Mouse (Mus musculus) MEL (cell line): Measurements from ENCODE around the gene Atxn7l3. TPM values are rescaled to one million over a fixed set of nuclear protein-coding genes. Genes with fewer than 3 reads are reported as not detected.

ENCODE experiments used
- DNase-seq: peaks from one replicate; pipeline ENCODE4 v3.0.0; 2011; ENCODE audit warnings: low read depth, low spot score
- H3K27ac ChIP-seq: 2 replicates; pipeline ENCODE4 v1.5.1; 2012; ENCODE audit warnings: low read depth, mild to moderate bottlenecking, control low read depth, low read length, moderate library complexity; ENCODE audit not compliant: control insufficient read depth
- H3K27me3 ChIP-seq, 2 experiments: fragments of 150-350 bp in 1 of 2; sonication (generic) in 1 of 2; 2 replicates each; pipeline ENCODE4 v1.6.1; 2012; ENCODE audit warnings: low read length in 2 of 2, mild to moderate bottlenecking in 2 of 2, improper control_type of control experiment in 1 of 2, moderate library complexity in 1 of 2; ENCODE audit not compliant: insufficient read depth in 2 of 2, control insufficient read depth in 1 of 2
- H3K36me3 ChIP-seq, 2 experiments: 2 replicates each; pipeline ENCODE4 v1.6.1; 2012 to 2014; ENCODE audit warnings: low read length in 2 of 2, improper control_type of control experiment in 1 of 2, inconsistent platforms in 1 of 2, mild to moderate bottlenecking in 1 of 2; ENCODE audit not compliant: insufficient read depth in 2 of 2, control insufficient read depth in 1 of 2
- H3K4me1 ChIP-seq, 2 experiments: fragments of 150-350 bp in 1 of 2; sonication (generic) in 1 of 2; 2 replicates each; pipeline ENCODE4 v1.6.1; 2012; ENCODE audit warnings: low read length in 2 of 2, improper control_type of control experiment in 1 of 2, mild to moderate bottlenecking in 1 of 2; ENCODE audit not compliant: insufficient read depth in 2 of 2, control insufficient read depth in 1 of 2
- H3K4me3 ChIP-seq, 2 experiments: fragments of 150-350 bp in 1 of 2; sonication (generic) in 1 of 2; 2 replicates each; pipeline ENCODE4 v1.5.1; 2012; ENCODE audit warnings: low read depth in 2 of 2, low read length in 2 of 2, mild to moderate bottlenecking in 2 of 2, moderate library complexity in 2 of 2, control low read depth in 1 of 2, improper control_type of control experiment in 1 of 2; ENCODE audit not compliant: control insufficient read depth in 1 of 2, insufficient read depth in 1 of 2
- H3K79me2 ChIP-seq: 2 replicates; pipeline ENCODE4 v1.6.1; 2012; ENCODE audit warnings: mild to moderate bottlenecking, low read length, moderate library complexity; ENCODE audit not compliant: control insufficient read depth, poor library complexity, insufficient read depth
- H3K9ac ChIP-seq: 2 replicates; pipeline ENCODE4 v1.6.1; 2012; ENCODE audit warnings: low read depth, mild to moderate bottlenecking, control low read depth, low read length, moderate library complexity; ENCODE audit not compliant: control insufficient read depth, poor library complexity, severe bottlenecking
- H3K9me3 ChIP-seq: fragments of 150-350 bp; sonication (generic); replicated peaks from 2 replicates; pipeline ENCODE4 v1.6.1; 2012; ENCODE audit warnings: mild to moderate bottlenecking, low read length, improper control_type of control experiment, moderate library complexity; ENCODE audit not compliant: insufficient read depth
- BHLHE40 ChIP-seq: IDR thresholded peaks from 2 replicates; pipeline ENCODE4 v1.6.1; 2012; ENCODE audit warnings: low read depth, mild to moderate bottlenecking, inconsistent platforms, low read length, improper control_type of control experiment, borderline replicate concordance
- CHD1 ChIP-seq: IDR thresholded peaks from 2 replicates; pipeline ENCODE4 v1.6.1; 2012; ENCODE audit warnings: low read depth, mild to moderate bottlenecking, inconsistent platforms, low read length, improper control_type of control experiment
- CHD2 ChIP-seq: IDR thresholded peaks from 2 replicates; pipeline ENCODE4 v1.6.1; 2011; ENCODE audit warnings: low read length, improper control_type of control experiment
- CTCF ChIP-seq, 3 experiments: IDR thresholded peaks in 2 of 3; conservative IDR thresholded peaks in 1 of 3; 2 replicates each; pipeline ENCODE4 v1.5.1; 2011 to 2012; ENCODE audit warnings: low read length in 3 of 3, low read depth in 2 of 3, mild to moderate bottlenecking in 2 of 3, improper control_type of control experiment in 1 of 3, inconsistent platforms in 1 of 3, mixed read lengths in 1 of 3, moderate library complexity in 1 of 3; ENCODE audit not compliant: control insufficient read depth in 1 of 3, insufficient read depth in 1 of 3, poor library complexity in 1 of 3, severe bottlenecking in 1 of 3
- E2F4 ChIP-seq: IDR thresholded peaks from 2 replicates; pipeline ENCODE4 v1.6.1; 2011; ENCODE audit warnings: low read depth, low read length, improper control_type of control experiment, borderline replicate concordance
- ELF1 ChIP-seq: IDR thresholded peaks from 2 replicates; pipeline ENCODE4 v1.6.1; 2014; ENCODE audit warnings: low read depth, mild to moderate bottlenecking, inconsistent platforms, low read length, improper control_type of control experiment, moderate library complexity
- EP300 ChIP-seq, 2 experiments: IDR thresholded peaks; 2 replicates each; pipeline ENCODE4 v1.6.1; 2011; ENCODE audit warnings: improper control_type of control experiment in 2 of 2, low read length in 2 of 2, low read depth in 1 of 2, mild to moderate bottlenecking in 1 of 2
- ETS1 ChIP-seq: IDR thresholded peaks from 2 replicates; pipeline ENCODE4 v1.6.1; 2012; ENCODE audit warnings: low read depth, mild to moderate bottlenecking, inconsistent platforms, low read length, improper control_type of control experiment, moderate library complexity
- GABPA ChIP-seq: IDR thresholded peaks from 2 replicates; pipeline ENCODE4 v1.6.1; 2012; ENCODE audit warnings: low read depth, mild to moderate bottlenecking, inconsistent platforms, low read length, improper control_type of control experiment, moderate library complexity
- GATA1 ChIP-seq: IDR thresholded peaks from 2 replicates; pipeline ENCODE4 v1.6.1; 2011; ENCODE audit warnings: low read depth, low read length, improper control_type of control experiment
- HCFC1 ChIP-seq: IDR thresholded peaks from 2 replicates; pipeline ENCODE4 v1.6.1; 2012; ENCODE audit warnings: low read depth, mild to moderate bottlenecking, inconsistent platforms, low read length, improper control_type of control experiment, moderate library complexity
- JUND ChIP-seq: IDR thresholded peaks from 2 replicates; pipeline ENCODE4 v1.6.1; 2011; ENCODE audit warnings: low read depth, mild to moderate bottlenecking, improper control_type of control experiment, low read length
- KAT2A ChIP-seq: conservative IDR thresholded peaks from 2 replicates; pipeline ENCODE4 v1.6.1; 2012; ENCODE audit warnings: low read depth, low read length, improper control_type of control experiment, inconsistent platforms
- MAX ChIP-seq: IDR thresholded peaks from 2 replicates; pipeline ENCODE4 v1.6.1; 2011; ENCODE audit warnings: low read length, improper control_type of control experiment
- MAZ ChIP-seq: IDR thresholded peaks from 2 replicates; pipeline ENCODE4 v1.6.1; 2012; ENCODE audit warnings: low read depth, mild to moderate bottlenecking, inconsistent platforms, low read length, improper control_type of control experiment
- MEF2A ChIP-seq: IDR thresholded peaks from 2 replicates; pipeline ENCODE4 v1.6.1; 2014; ENCODE audit warnings: low read depth, mild to moderate bottlenecking, inconsistent platforms, low read length, improper control_type of control experiment; ENCODE audit not compliant: poor library complexity, insufficient replicate concordance, severe bottlenecking; ENCODE audit errors: extremely low read depth
- MXI1 ChIP-seq: IDR thresholded peaks from 2 replicates; pipeline ENCODE4 v1.6.1; 2011; ENCODE audit warnings: mild to moderate bottlenecking, low read depth, low read length, improper control_type of control experiment
- MYB ChIP-seq: IDR thresholded peaks from 2 replicates; pipeline ENCODE4 v1.6.1; 2011; ENCODE audit warnings: mild to moderate bottlenecking, low read depth, low read length, improper control_type of control experiment
- NELFE ChIP-seq: IDR thresholded peaks from 2 replicates; pipeline ENCODE4 v1.6.1; 2011; ENCODE audit warnings: low read depth, low read length, improper control_type of control experiment
- NRF1 ChIP-seq: IDR thresholded peaks from 2 replicates; pipeline ENCODE4 v1.6.1; 2014; ENCODE audit warnings: low read depth, mild to moderate bottlenecking, inconsistent platforms, low read length, improper control_type of control experiment, moderate library complexity; ENCODE audit not compliant: poor library complexity, insufficient read depth, severe bottlenecking
- POLR2A ChIP-seq, 2 experiments: IDR thresholded peaks; 2 replicates each; pipeline ENCODE4 v1.6.1; 2011 to 2012; ENCODE audit warnings: low read length in 2 of 2, mild to moderate bottlenecking in 2 of 2, control low read depth in 1 of 2, improper control_type of control experiment in 1 of 2, low read depth in 1 of 2, moderate library complexity in 1 of 2; ENCODE audit not compliant: control insufficient read depth in 1 of 2, insufficient read depth in 1 of 2, poor library complexity in 1 of 2
- POLR2AphosphoS2 ChIP-seq: IDR thresholded peaks from 2 replicates; pipeline ENCODE4 v1.6.1; 2011; ENCODE audit warnings: low read length, improper control_type of control experiment
- POLR2AphosphoS5 ChIP-seq: IDR thresholded peaks from 2 replicates; pipeline ENCODE4 v1.6.1; 2012; ENCODE audit warnings: low read depth, borderline replicate concordance, mild to moderate bottlenecking, inconsistent platforms, low read length, moderate library complexity, mixed read lengths
- RAD21 ChIP-seq: IDR thresholded peaks from 2 replicates; pipeline ENCODE4 v1.6.1; 2011; ENCODE audit warnings: mild to moderate bottlenecking, low read depth, low read length, improper control_type of control experiment
- RCOR1 ChIP-seq: IDR thresholded peaks from 2 replicates; pipeline ENCODE4 v1.6.1; 2012; ENCODE audit warnings: low read depth, mild to moderate bottlenecking, inconsistent platforms, low read length, improper control_type of control experiment
- SIN3A ChIP-seq: IDR thresholded peaks from 2 replicates; pipeline ENCODE4 v1.6.1; 2012; ENCODE audit warnings: low read length, improper control_type of control experiment, inconsistent platforms
- SMC3 ChIP-seq: IDR thresholded peaks from 2 replicates; pipeline ENCODE4 v1.6.1; 2011; ENCODE audit warnings: low read depth, low read length, improper control_type of control experiment
- TAL1 ChIP-seq: IDR thresholded peaks from 2 replicates; pipeline ENCODE4 v1.6.1; 2012; ENCODE audit warnings: mild to moderate bottlenecking, inconsistent platforms, low read length, moderate library complexity, mixed read lengths
- TBP ChIP-seq: IDR thresholded peaks from 2 replicates; pipeline ENCODE4 v1.8.0; 2011; ENCODE audit warnings: low read depth, low read length, improper control_type of control experiment
- UBTF ChIP-seq: IDR thresholded peaks from 2 replicates; pipeline ENCODE4 v1.6.1; 2012; ENCODE audit warnings: low read depth, mild to moderate bottlenecking, inconsistent platforms, low read length, improper control_type of control experiment, moderate library complexity, borderline replicate concordance; ENCODE audit not compliant: insufficient read depth
- USF1 ChIP-seq: IDR thresholded peaks from 2 replicates; pipeline ENCODE4 v1.6.1; 2014; ENCODE audit warnings: low read depth, mild to moderate bottlenecking, inconsistent platforms, low read length, improper control_type of control experiment, moderate library complexity
- USF2 ChIP-seq, 2 experiments: IDR thresholded peaks; 2 replicates each; pipeline ENCODE4 v1.6.1; 2011 to 2012; ENCODE audit warnings: improper control_type of control experiment in 2 of 2, low read length in 2 of 2, borderline replicate concordance in 1 of 2, inconsistent platforms in 1 of 2, low read depth in 1 of 2, mild to moderate bottlenecking in 1 of 2; ENCODE audit not compliant: insufficient read depth in 1 of 2
- ZC3H11A ChIP-seq: IDR thresholded peaks from 2 replicates; pipeline ENCODE4 v1.6.1; 2012; ENCODE audit warnings: low read depth, mild to moderate bottlenecking, inconsistent platforms, low read length, improper control_type of control experiment
- ZKSCAN1 ChIP-seq: IDR thresholded peaks from 2 replicates; pipeline ENCODE4 v1.6.1; 2012; ENCODE audit warnings: low read depth, mild to moderate bottlenecking, inconsistent platforms, low read length, improper control_type of control experiment, moderate library complexity
- ZMIZ1 ChIP-seq: IDR thresholded peaks from 2 replicates; pipeline ENCODE4 v1.6.1; 2012; ENCODE audit warnings: low read depth, mild to moderate bottlenecking, inconsistent platforms, low read length, improper control_type of control experiment, moderate library complexity
- ZNF384 ChIP-seq: IDR thresholded peaks from 2 replicates; pipeline ENCODE4 v1.6.1; 2012; ENCODE audit warnings: low read depth, mild to moderate bottlenecking, inconsistent platforms, low read length, improper control_type of control experiment
- polyA plus RNA-seq, 2 experiments: library from polyadenylated mRNA; stranded (reverse) in 1 of 2; unstranded in 1 of 2; fragments of >175 nt in 1 of 2; fragments of >200 nt in 1 of 2; gene quantifications; 2 replicates each; pipeline versions ENCODE4 v1.2.1 to v1.2.4; 2012; ENCODE audit warnings: low replicate concordance in 2 of 2, low read depth in 1 of 2; ENCODE audit not compliant: insufficient read length in 2 of 2, insufficient read depth in 1 of 2, missing spikeins in 1 of 2
- total RNA-seq: library from RNA; depleted of rRNA; stranded (reverse); fragments of 300-350 nt; gene quantifications from 2 replicates; pipeline ENCODE4 v1.2.3, GENCODE M21; 2012

The Atxn7l3 gene
- total and polyA plus RNA-seq, 3 experiments = 39.4 to 53.0 (median 46.7) TPM

GRCm38 (mm10) chr11:102284501-102285094, 11.8 kb downstream of the Atxn7l3 start, which contains the start of gene Tmub2:
TSS of gene Tmub2 (plus strand) at chr11:102284931.
- H3K27ac ChIP-seq = peak within 1 kb of the TSS; percentile 91
- TF ChIP-seq ZMIZ1 (no peak), USF1 (no peak), CHD2 (no peak), HCFC1 (peak; percentile 94), EP300 (IDR thresholded peaks at IDR 0.05; ENCODE audit: low read depth in 1 of 2, low read length in 2 of 2) (no peak), MAX (peak; percentile 64; the same call in 1 of the 2 replicates), TAL1 (no peak), RAD21 (no peak), ZNF384 (no peak), TBP (peak; percentile 64), GABPA (peak; percentile 91; the same call in 1 of the 2 replicates), RCOR1 (peak; percentile 8; the same call in 1 of the 2 replicates), SIN3A (peak; percentile 93; the same call in 1 of the 2 replicates), POLR2AphosphoS5 (no peak), POLR2AphosphoS2 (peak; percentile 65; the same call in 1 of the 2 replicates), NRF1 (no peak), ETS1 (peak; percentile 89), MYB (peak; percentile 64), ELF1 (peak; percentile 97), ZKSCAN1 (no peak), CTCF (IDR thresholded peaks at IDR 0.05 in 2 of 3, conservative IDR thresholded peaks at IDR 0.05 in 1 of 3; ENCODE audit: control insufficient read depth in 1 of 3, insufficient read depth in 1 of 3, low read depth in 2 of 3, low read length in 3 of 3, poor library complexity in 1 of 3, severe bottlenecking in 1 of 3) (no peak), USF2 (IDR thresholded peaks at IDR 0.05; ENCODE audit: borderline replicate concordance in 1 of 2, insufficient read depth in 1 of 2, low read depth in 1 of 2, low read length in 2 of 2) (no peak), SMC3 (no peak), MXI1 (no peak; the same call in none of the 2 replicates), MEF2A (no peak), UBTF (no peak), GATA1 (0 out of 2 replicates have a peak, but pooled peaks have one; percentile 33), POLR2A (IDR thresholded peaks at IDR 0.05; ENCODE audit: control insufficient read depth in 1 of 2, insufficient read depth in 1 of 2, low read depth in 1 of 2, low read length in 2 of 2, poor library complexity in 1 of 2) (peak in 1 of 2 experiments; percentile 76; a peak in 2 of 4 replicates), NELFE (peak; percentile 51), JUND (no peak), MAZ (peak; percentile 83; the same call in 1 of the 2 replicates), ZC3H11A (no peak), KAT2A (peak; percentile 68; the same call in 1 of the 2 replicates), E2F4 (peak; percentile 94), CHD1 (no peak), BHLHE40 (no peak)

More at GRCm38 (mm10) chr11:102284501-102285094, 11.8 kb downstream of the Atxn7l3 start, which contains the start of gene Tmub2:
- Histone ChIP-seq H3K79me2 (peaks cover 9% of the 10 kb centered on the region), H3K9ac (peak within 1 kb of the TSS; percentile 83), H3K27me3 (no peaks in the 10 kb centered on the region), H3K36me3 (peaks cover 0 to 6% of the 10 kb centered on the region in 2 experiments; a peak in 2 of 4 replicates), H3K9me3 (no peaks in the 10 kb centered on the region), H3K4me3 (peak within 1 kb of the TSS; percentile 69 to 81), H3K4me1 (peaks cover 0 to 3% of the 10 kb centered on the region in 2 experiments; a peak in 2 of 4 replicates)
- DNase-seq = peak; percentile 100
